Mouse (Mus musculus): ENCODE measurements around the gene Sft2d2. TPM values are rescaled to one million over a fixed set of nuclear protein-coding genes. Genes with fewer than 3 reads are reported as not detected.

Gene Sft2d2
- polyA plus RNA-seq, 1 experiment from 2014 or later, result 22.8 TPM

- no peak for DNase-seq (ENCODE audit: low spot score)
Observed at GRCm38 (mm10) chr1:165133279-165133678, 61.0 kb downstream of the Sft2d2 start.

DNA sequence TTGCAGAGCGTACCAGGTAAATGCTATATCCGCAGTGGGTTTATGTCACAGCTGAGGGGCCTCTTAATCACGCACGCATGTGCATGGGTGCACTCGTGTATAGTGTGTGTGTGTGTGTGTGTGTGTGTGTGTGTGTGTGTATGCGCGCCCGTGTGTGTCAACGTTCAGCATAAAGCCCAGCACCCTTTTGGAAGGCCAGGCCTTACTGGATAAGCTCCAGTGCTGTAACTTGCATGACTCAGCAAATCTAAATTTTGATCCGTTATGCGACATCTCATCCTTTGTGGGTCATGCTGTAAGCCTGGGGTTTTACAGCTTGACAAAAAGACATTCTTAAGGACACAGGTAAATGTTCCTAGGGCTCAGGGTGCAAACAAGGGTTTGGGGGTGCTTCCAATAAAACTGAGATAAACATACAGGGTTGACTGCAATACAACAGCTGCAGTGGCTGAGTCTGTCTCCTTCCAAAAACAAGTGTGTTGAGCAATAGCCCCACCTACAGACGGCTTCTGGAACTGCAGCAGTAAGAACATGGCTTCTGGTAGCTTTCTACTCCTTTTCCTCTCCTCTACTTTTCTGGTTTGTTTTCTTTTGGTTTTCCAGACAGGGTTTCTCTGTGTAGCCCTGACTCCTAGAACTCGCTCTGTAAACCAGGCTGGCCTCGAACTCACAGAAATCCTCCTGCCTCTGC is 61.9 kb downstream of the Sft2d2 start:
- peak; percentile 86 for DNase-seq (ENCODE audit: low spot score)

DNA sequence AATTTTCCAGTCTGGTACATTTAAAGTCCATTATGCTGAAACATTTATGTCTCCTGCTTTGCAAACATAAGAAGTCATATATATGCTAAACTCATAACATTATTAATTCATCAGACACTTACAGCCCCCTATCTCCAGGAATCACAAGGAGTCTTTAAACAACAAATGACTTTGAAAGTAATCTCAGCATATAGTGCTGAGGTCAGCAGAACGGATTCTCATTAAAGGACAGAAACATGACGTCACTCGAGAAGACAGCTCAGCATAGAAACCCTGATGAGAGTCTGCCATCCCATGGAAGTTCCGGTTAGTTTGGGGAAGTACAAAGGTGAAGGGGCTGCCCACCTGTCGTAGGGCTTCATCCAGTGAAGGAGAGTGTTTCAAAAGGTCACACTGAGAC is 64.7 kb downstream of the Sft2d2 start:
- no peak for DNase-seq (ENCODE audit: low spot score)

Other genes starting within 250 kb of the Sft2d2 start
- gene Tbx19, start 33.7 kb downstream of the Sft2d2 start, polyA plus RNA-seq (2015; fragmentation: Nextera tagmentation; extraction: Ambion mirVana), result 2.8 and 3.9 TPM in 2 replicates
- 104 and 113 TPM in 2 replicates for gene Tiprl, start 42.6 kb upstream of the Sft2d2 start, polyA plus RNA-seq (2015; fragmentation: Nextera tagmentation; extraction: Ambion mirVana)
- gene Gpr161, start 101.4 kb upstream of the Sft2d2 start, polyA plus RNA-seq (2015; fragmentation: Nextera tagmentation; extraction: Ambion mirVana), result 0.21 and 0.29 TPM in 2 replicates

Data from thymus, postnatal 0 days (tissue).